Mouse (Mus musculus): ENCODE data around the gene Dbnl. TPM values are rescaled to one million over a fixed set of nuclear protein-coding genes. Genes with fewer than 3 reads are reported as not detected.

Gene Dbnl
- total and polyA plus RNA-seq, 3 experiments: 70.3 to 124 (median 77.3) TPM

- TF ChIP-seq IRF4 (IDR thresholded peaks at IDR 0.05; ENCODE audit: low read depth, low read length): peak; percentile 77
Measured at GRCm38 (mm10) chr11:5837251-5838246, 49.3 kb downstream of the Dbnl start, which contains the start of gene Polm (continued).

GRCm38 (mm10) chr11:5840346-5840745 is 52.1 kb downstream of the Dbnl start:
- TF ChIP-seq NRF1 (IDR thresholded peaks at IDR 0.05; ENCODE audit: low read depth, low read length) (no peak), ZNF384 (IDR thresholded peaks at IDR 0.05; ENCODE audit: low read depth, low read length) (no peak), EP300 (IDR thresholded peaks at IDR 0.05; ENCODE audit: low read length) (no peak), BHLHE40 (IDR thresholded peaks at IDR 0.05; ENCODE audit: low read depth, low read length) (no peak), JUND (conservative IDR thresholded peaks at IDR 0.05; ENCODE audit: low read depth, low read length) (no peak), IRF4 (IDR thresholded peaks at IDR 0.05; ENCODE audit: low read depth, low read length) (no peak), MXI1 (IDR thresholded peaks at IDR 0.05; ENCODE audit: low read depth, low read length) (no peak), RCOR1 (conservative IDR thresholded peaks at IDR 0.05; ENCODE audit: low read depth, low read length) (no peak), TBP (conservative IDR thresholded peaks at IDR 0.05; ENCODE audit: low read depth, low read length) (no peak), UBTF (IDR thresholded peaks at IDR 0.05; ENCODE audit: low read depth, low read length) (no peak), POLR2A (IDR thresholded peaks at IDR 0.05; ENCODE audit: low read depth, low read length) (no peak)
- dilution Hi-C loops (cut with MboI; ENCODE audit: extremely low pct_ligation_motif_present, extremely low pct_unique_long_range_greater_than_20kb, low sequenced_read_pairs): no loop called here
- H3K36me3 ChIP-seq (replicated peaks in 1 of 2; ENCODE audit: control insufficient read depth in 1 of 2, insufficient read depth in 1 of 2, low read length in 1 of 2): peaks cover 2 to 4% of the 10 kb centered on the region in 2 experiments
- no peak for DNase-seq (ENCODE audit: extremely low read depth)
- no peak overlapping the region for H3K4me3 ChIP-seq (replicated peaks in 1 of 3; ENCODE audit: low read depth in 2 of 3, low read length in 2 of 3, poor library complexity in 1 of 3)
- H3K9ac ChIP-seq (ENCODE audit: insufficient read depth, low read depth): no peak overlapping the region
- in situ Hi-C loops (cut with MboI; ENCODE audit: low pct_ligation_motif_present, low pct_unique_long_range_greater_than_20kb, low sequenced_read_pairs): no loop called here
- H3K4me2 ChIP-seq (ENCODE audit: insufficient read depth, low read depth, poor library complexity, severe bottlenecking): no peak overlapping the region
- no peak overlapping the region for H3K27ac ChIP-seq (ENCODE audit: insufficient read depth, low read depth)
- H3K27me3 ChIP-seq (replicated peaks): peaks cover under 1% of the 10 kb centered on the region
- H3K4me1 ChIP-seq (ENCODE audit: control insufficient read depth in 1 of 2, insufficient read depth in 2 of 2): peaks cover 6 to 29% of the 10 kb centered on the region in 2 experiments; a peak in 3 of 4 replicates
- H3K79me2 ChIP-seq (replicated peaks; ENCODE audit: control insufficient read depth, extremely low read depth, insufficient read depth, poor library complexity, severe bottlenecking): no peaks in the 10 kb centered on the region
- H3K9me3 ChIP-seq (replicated peaks; ENCODE audit: low read length): peaks cover 43% of the 10 kb centered on the region

GRCm38 (mm10) chr11:5841751-5842150 is 53.5 kb downstream of the Dbnl start:
- no peak for DNase-seq (ENCODE audit: extremely low read depth)
- Histone ChIP-seq H3K9ac (ENCODE audit: insufficient read depth, low read depth) (no peak overlapping the region), H3K4me3 (replicated peaks in 1 of 3; ENCODE audit: low read depth in 2 of 3, low read length in 2 of 3, poor library complexity in 1 of 3) (no peak overlapping the region), H3K36me3 (replicated peaks in 1 of 2; ENCODE audit: control insufficient read depth in 1 of 2, insufficient read depth in 1 of 2, low read length in 1 of 2) (no peaks in the 10 kb centered on the region), H3K27ac (ENCODE audit: insufficient read depth, low read depth) (no peak overlapping the region), H3K79me2 (replicated peaks; ENCODE audit: control insufficient read depth, extremely low read depth, insufficient read depth, poor library complexity, severe bottlenecking) (no peaks in the 10 kb centered on the region), H3K4me1 (ENCODE audit: control insufficient read depth in 1 of 2, insufficient read depth in 2 of 2) (peaks cover 0 to 15% of the 10 kb centered on the region in 2 experiments; a peak in 2 of 4 replicates), H3K4me2 (ENCODE audit: insufficient read depth, low read depth, poor library complexity, severe bottlenecking) (no peak overlapping the region), H3K9me3 (replicated peaks; ENCODE audit: low read length) (peaks cover 57% of the 10 kb centered on the region), H3K27me3 (replicated peaks) (peaks cover 11% of the 10 kb centered on the region)
- dilution Hi-C loops (cut with MboI; ENCODE audit: extremely low pct_ligation_motif_present, extremely low pct_unique_long_range_greater_than_20kb, low sequenced_read_pairs) (no loop called here), in situ Hi-C loops (cut with MboI; ENCODE audit: low pct_ligation_motif_present, low pct_unique_long_range_greater_than_20kb, low sequenced_read_pairs) (no loop called here)
- TF ChIP-seq ZMIZ1 (IDR thresholded peaks at IDR 0.05; ENCODE audit: low read depth, low read length) (no peak), PAX5 (IDR thresholded peaks at IDR 0.05; ENCODE audit: low read length) (no peak), TBP (conservative IDR thresholded peaks at IDR 0.05; ENCODE audit: low read depth, low read length) (no peak), RCOR1 (conservative IDR thresholded peaks at IDR 0.05; ENCODE audit: low read depth, low read length) (no peak), NRF1 (IDR thresholded peaks at IDR 0.05; ENCODE audit: low read depth, low read length) (no peak), MAFK (IDR thresholded peaks at IDR 0.05; ENCODE audit: insufficient replicate concordance, low read length) (no peak), NELFE (IDR thresholded peaks at IDR 0.05; ENCODE audit: low read depth, low read length) (no peak), ZKSCAN1 (IDR thresholded peaks at IDR 0.05; ENCODE audit: borderline replicate concordance, low read depth, low read length) (no peak), MEF2A (IDR thresholded peaks at IDR 0.05; ENCODE audit: borderline replicate concordance, low read depth, low read length) (no peak), JUN (IDR thresholded peaks at IDR 0.05; ENCODE audit: insufficient read depth, low read depth, low read length) (no peak), E2F4 (IDR thresholded peaks at IDR 0.05; ENCODE audit: insufficient replicate concordance, low read depth, low read length) (no peak), RAD21 (IDR thresholded peaks at IDR 0.05; ENCODE audit: low read depth, low read length) (no peak), USF1 (IDR thresholded peaks at IDR 0.05; ENCODE audit: low read depth, low read length) (no peak), KAT2A (IDR thresholded peaks at IDR 0.05; ENCODE audit: insufficient replicate concordance, low read length) (no peak), EP300 (IDR thresholded peaks at IDR 0.05; ENCODE audit: low read length) (no peak), JUND (conservative IDR thresholded peaks at IDR 0.05; ENCODE audit: low read depth, low read length) (no peak), USF2 (conservative IDR thresholded peaks at IDR 0.05; ENCODE audit: low read depth, low read length) (no peak), SMC3 (IDR thresholded peaks at IDR 0.05; ENCODE audit: low read depth, low read length) (no peak), ETS1 (conservative IDR thresholded peaks at IDR 0.05; ENCODE audit: low read depth, low read length) (no peak)

Data from CH12.LX (cell line).